Mouse (Mus musculus): ENCODE measurements around the gene Rab14.

Gene Rab14

GRCm38 (mm10) chr2:35200898-35201668, at the start of gene Rab14:
TSS of gene Rab14 (minus strand) at chr2:35201120.
- peak; percentile 100 for DNase-seq

DNA sequence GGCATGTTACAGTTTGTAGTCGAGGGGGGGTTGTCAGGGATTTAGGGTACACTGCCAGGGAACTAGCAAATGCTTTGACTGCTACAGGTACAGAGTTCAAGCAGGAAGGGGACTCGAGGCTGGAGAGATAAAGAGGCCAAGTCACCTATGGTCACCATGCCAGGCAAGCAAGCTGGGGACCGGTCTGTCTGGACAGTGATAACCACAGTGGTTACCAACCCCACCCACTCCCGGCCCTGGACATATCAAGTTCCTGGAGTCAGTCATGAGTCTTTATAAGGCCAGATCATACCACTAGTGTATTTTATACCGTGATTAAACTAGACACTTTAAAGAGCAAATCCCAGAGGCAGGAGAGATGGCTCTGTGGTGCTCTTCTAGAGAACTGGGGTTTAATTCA, 46.8 kb upstream of the Rab14 start:
- DNase-seq = no peak

GRCm38 (mm10) chr2:35244241-35244640, 43.3 kb upstream of the Rab14 start:
- no peak for DNase-seq

- DNase-seq = no peak
Observed at GRCm38 (mm10) chr2:35235021-35235420, 34.1 kb upstream of the Rab14 start.

DNA sequence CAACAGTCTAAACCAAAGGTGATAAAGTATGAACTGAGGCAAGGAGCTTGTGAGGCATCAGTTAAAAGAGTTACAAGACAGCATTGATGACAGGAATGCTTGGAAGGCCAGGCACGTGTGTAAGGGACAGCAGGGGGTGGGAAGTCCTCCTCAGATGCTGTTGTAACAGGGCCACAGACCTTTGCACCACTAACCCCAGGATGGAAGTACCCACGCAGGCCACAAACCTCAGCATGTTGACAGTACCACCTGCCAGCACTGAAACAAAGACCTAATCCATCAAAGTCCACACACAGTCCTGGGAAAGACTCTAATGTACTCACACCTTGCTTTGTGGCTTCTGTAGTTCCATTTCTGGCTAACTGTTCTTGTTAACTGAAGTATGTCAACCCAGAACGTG, 33.0 kb upstream of the Rab14 start:
- no peak for DNase-seq

DNA sequence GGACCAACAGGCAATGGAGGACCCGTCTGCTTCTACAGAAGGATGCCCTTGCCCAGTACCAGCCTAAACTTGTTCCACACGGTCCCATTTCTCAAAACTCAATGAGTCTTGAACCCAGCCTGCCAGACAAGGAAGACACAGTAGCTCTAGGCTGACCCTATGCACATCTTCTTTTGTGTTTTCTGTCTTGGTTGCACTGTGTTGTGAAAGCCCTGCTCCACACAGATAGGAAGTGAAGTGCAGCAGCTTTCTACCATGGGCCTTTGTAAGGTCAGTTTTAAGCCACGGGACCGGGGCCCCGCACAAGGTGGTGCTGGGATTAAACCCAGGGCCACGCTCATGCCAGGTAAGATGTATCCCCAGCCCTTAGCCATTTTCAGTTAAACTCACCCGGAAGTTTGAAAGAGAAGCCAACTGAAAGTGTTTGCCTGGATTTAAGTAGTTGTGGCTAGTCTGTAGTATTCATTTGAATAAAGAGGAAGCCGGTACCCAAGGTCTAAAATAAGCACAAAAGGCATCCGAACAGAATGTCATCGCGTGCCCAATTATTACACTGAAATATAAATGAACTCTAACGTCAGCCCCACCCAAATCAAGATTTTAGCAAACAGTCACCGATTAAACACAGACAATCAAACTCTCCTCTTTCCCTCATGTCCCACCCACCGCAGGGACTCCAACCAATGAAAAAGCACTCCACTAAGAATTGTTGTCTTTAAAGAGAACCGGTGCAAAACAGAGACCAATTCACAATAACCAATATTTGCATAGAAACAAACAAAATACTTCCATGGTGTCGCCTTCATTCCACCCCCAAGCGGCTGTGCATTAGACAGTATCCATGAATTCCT, 31.9 kb upstream of the Rab14 start:
- DNase-seq = no peak

- peak; percentile 77 to 79 for DNase-seq
Observed at GRCm38 (mm10) chr2:35231871-35232270, 31.0 kb upstream of the Rab14 start.

DNA sequence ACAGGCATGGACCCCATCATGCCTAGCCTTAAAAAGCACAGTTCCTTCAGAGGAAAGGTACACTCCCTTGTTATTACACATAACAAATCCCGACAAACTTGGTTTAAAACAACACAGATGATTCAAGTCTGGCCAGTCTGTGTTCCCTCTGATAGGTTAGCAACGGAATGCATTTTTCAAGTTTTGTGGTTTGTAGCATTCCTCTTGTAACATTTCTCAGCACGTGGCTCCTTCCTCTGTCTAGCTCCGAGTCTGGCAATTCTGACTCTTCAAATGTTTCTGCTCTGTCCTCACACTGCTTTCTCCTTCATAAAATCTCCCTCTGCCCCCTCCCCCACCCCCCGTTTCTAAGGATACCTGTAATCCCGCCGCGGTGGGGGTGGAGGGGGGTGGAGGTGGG, 29.3 kb upstream of the Rab14 start:
- DNase-seq = no peak

DNA sequence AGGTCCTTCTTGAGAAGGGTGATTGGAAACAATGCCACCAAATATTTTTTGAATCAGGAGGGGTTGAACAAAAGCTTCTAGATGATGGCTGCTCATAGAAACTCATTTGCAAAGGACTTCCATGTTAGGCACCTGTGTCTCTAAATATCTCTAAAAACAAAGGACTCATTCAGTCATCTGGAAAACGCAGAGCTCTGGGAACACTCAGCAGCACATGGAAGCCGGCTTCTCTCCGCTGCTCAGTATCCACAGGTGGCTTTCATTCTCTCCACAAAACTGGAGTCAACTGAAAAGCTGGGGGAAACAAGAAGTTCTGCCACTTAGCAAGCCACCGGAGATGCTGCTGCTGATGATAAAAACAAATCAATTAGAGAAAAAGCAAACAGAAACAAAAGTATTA, 27.2 kb upstream of the Rab14 start:
- no peak for DNase-seq

DNA sequence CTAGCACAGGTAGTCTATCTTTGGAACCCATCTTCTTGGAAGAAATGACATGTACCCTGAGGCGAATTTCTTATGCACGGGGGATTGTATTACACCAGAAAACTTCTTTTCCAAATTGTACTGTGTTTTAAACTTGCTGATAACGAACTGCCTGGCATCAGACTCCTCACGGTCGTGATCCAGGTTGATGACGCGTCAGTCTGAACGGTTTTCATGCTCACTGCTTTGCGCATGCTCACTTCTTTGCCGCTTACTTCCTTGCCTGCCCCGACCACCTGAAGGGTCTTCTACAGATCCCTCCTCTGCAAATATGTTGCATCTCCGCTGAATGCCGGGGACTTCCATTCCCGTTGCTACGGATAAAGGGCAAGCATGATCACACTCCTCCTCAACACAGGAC, 23.4 kb upstream of the Rab14 start:
- no peak for DNase-seq

DNA sequence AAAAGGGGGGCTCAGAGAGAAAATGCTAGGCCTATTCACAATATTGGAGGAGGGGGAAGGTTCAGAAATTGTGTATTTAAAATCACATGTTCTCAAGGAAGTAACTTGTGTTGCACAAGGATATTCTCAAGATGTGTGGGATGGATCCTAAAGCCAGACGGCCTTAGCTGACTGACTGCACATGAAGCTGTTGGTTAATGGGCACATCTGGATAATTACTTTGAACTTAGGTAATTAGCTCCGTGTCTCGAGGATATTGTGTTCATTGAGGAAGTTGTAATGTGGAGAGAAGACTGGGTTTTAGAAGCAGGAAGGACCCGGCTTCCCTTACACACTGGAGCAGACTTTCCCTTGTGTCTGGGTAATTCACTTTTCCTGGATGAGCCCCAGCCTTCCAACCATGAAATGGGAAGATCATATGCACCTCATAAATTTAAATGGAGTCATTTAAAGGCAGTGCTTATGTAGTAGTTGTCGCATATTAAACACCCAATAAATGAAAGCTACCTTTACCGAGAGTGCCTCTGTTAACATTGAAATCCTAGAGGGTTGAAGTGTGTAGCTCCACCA, 22.0 kb upstream of the Rab14 start:
- no peak for DNase-seq

- no peak for DNase-seq
Observed at GRCm38 (mm10) chr2:35218736-35219135, 17.8 kb upstream of the Rab14 start.

DNA sequence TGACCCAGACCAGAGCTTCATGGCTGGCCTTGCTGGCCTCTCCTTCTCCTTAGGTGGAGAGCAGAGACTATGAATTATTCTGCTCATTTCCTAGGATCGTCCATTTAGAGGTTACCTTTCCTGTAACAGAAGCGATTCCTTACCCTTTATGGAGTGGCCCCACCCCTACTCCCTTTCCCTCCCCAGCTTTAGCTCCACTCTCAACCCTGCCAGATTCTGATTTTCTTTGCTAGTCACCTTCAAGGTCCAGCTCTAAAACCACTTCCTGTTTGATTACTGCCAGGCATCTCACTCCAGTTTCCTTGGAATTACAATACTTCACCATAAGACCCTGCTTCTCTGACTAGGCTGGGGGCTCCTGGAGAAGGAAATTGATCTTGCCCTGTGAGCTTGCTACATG, 15.8 kb upstream of the Rab14 start:
- no peak for DNase-seq

- DNase-seq = peak; percentile 24 to 60
Observed at GRCm38 (mm10) chr2:35215363-35215762, 14.4 kb upstream of the Rab14 start.

- peak; percentile 83 to 90 for DNase-seq
Observed at GRCm38 (mm10) chr2:35214881-35215358, 14.0 kb upstream of the Rab14 start.

DNA sequence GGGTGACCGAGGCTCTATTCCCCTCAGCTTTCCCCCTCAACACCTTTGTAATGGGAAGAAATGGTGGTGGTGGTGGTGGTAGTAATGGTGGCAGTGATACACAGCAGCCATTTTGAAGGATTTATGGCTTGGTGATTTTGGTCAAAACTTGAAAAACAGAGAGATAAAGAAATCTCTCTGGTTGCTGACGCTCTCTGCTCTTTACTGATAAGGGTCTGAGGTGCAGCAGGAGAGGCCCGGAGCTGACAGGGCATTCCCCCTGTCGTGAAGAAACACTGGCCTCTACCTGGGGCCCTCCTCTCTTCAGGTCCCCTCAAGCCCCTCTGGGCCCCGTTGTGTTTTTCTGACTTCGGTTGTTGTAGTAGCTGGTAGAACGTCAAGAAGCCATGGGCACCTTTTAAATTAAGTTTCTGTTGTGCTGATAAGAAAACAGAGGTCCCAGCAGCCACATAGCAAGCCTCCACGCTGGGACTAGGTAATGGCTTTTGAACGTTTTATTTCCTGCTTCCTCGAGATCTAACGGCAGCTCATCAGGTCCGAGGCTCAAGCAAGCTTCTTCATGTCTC, 12.5 kb upstream of the Rab14 start:
- no peak for DNase-seq

DNA sequence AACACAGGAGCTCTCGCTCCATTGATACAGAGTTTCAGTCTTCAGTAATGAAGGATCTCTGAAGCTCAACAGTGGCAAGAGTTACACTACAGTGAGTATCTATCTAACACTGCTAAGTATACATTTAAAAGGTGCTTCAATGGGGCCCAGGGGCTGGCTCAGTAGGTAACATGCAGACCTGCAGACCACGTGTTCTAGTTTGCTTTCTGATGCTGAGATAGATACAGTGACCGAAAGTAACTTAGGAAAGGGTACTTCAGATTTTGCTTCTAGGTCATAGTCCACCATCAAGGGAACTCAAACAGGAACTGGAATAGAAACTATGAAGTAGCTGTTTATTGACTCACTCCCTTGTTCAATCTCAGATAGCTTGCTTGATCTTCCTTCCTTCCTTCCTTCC, 10.8 kb upstream of the Rab14 start:
- no peak for DNase-seq

DNA sequence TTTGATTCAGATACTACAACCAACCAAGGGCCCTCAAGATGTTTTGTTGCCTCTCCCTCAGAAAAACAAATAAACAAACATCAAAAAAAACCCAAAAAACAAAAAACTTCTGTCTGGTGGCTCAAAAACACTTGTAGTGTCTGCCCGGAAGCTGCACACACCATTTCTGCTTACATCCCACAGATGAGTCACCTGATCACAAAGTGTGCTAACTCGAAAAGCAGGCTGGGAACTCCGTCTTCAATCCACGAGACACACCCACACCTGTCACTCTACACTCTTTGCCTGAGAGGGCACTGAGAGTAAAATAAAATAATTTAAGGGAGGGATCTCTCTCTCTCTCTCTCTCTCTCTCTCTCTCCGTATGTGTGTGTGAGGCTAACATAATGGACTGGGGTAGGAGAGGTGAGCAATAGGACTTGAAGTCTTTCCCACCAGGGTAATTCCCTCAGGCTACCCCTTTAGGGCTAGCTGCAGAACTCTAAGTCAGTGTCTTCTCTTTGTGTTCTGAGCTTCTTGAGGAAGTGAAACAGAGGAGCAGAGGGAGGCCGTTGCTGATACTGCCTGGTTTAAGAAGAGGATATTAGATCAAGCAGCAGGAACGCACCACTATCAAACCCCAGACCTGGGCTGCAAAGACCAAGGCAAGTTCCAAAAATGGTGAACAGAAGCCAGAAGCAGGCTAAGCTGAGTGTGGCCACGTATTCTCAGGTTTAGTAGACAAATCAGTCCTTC, 8.2 kb upstream of the Rab14 start:
- DNase-seq = no peak

- no peak for DNase-seq
Observed at GRCm38 (mm10) chr2:35208054-35208453, 7.1 kb upstream of the Rab14 start.

DNA sequence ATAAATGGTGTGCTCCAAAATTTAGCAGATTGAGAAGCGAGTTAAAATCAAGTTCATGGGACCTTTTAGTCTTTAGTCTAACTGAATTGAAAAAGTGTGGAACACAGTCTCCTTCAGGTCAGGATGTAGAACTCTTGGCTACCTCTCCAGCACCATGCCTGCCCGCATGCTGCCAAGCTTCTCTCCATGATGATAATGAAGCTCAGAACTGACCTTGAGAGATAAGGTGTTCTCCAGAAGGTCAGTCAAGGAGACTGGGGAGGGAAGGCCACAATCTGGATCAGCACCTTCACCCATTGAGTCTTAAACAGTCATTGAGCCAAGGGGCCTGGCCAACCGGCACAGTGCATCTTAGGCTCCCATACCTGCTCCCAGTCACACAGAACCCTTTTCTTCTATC, 5.8 kb upstream of the Rab14 start:
- DNase-seq = no peak

DNA sequence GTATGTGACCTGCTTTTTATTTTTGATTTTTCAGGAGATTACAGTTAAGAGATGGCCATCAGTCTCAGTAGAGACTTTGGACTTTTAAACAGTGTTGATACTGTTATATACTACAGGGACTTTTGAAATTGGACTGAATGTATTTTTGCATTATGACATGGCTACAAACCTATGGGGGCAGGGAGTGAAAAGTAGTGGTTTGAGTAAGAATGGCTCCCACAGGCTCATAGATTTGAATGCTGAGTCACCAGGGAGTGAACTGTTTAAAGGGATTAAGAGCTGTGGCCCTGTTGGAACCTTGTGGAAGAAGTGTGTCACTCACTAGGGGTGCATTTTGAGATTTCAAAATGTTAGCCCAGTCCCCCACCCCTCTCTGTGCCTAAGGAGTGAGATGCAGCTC, 2.8 kb upstream of the Rab14 start:
- no peak for DNase-seq
